Comparison of ENCODE assay signal across 8 mouse cellular contexts in genomic region chr13:64274879-64275753, GRCm38 (mm10). TPM values are rescaled to one million over a fixed set of nuclear protein-coding genes. Genes with fewer than 3 reads are reported as not detected.
DNase-seq lines count a peak whose midpoint lies in the region; ATAC-seq and TF ChIP-seq lines count a peak whose summit lies in the region.

Cdc14b (minus strand) TSS chr13:64275290.

- TF ChIP-seq CTCF in cortical plate, adult 2 months (IDR thresholded peaks at IDR 0.05; ENCODE audit: extremely low read depth, insufficient read depth, low read length): no peak

- H3K27ac ChIP-seq in cortical plate, adult 2 months (ENCODE audit: insufficient read depth, low read length): no peak within 1 kb of the TSS
- H3K27ac ChIP-seq in intestine, embryonic 16.5 days (ENCODE audit: low read length): no peak within 1 kb of the TSS
- peak within 1 kb of the TSS; percentile 81 for H3K27ac ChIP-seq in midbrain, embryonic 10.5 days (replicated peaks)

- under 1% methylated on average over 57 of the region's 57 CpGs for WGBS in intestine, embryonic 16.5 days
- under 1% methylated on average over 57 of the region's 57 CpGs for WGBS in midbrain, embryonic 10.5 days

- H3K4me2 ChIP-seq in intestine, embryonic 16.5 days (ENCODE audit: low read depth, low read length): peak within 1 kb of the TSS; percentile 100

- TF ChIP-seq POLR2A in cortical plate, adult 2 months (IDR thresholded peaks at IDR 0.05; ENCODE audit: extremely low read depth, insufficient read depth, low read length): no peak

- H3K9me3 ChIP-seq in intestine, embryonic 16.5 days (ENCODE audit: control insufficient read depth, low read length): no peaks in the 10 kb centered on the region
- no peaks in the 10 kb centered on the region for H3K9me3 ChIP-seq in midbrain, embryonic 10.5 days (replicated peaks)

- DNase-seq in adrenal gland, adult 2 months: peak; percentile 89
- DNase-seq in left cerebral cortex, postnatal 4 days: peak; percentile 70
- peak; percentile 92 for DNase-seq in midbrain, embryonic 10.5 days (ENCODE audit: low spot score)
- DNase-seq in right cerebral cortex, postnatal 4 days: peak; percentile 60
- DNase-seq in yolk sac, embryonic 10.5 days (ENCODE audit: low spot score): peak; percentile 91

- H3K36me3 ChIP-seq in intestine, embryonic 16.5 days (ENCODE audit: control insufficient read depth, insufficient read depth, low read length): no peaks in the 10 kb centered on the region
- no peaks in the 10 kb centered on the region for H3K36me3 ChIP-seq in midbrain, embryonic 10.5 days

- no peaks in the 10 kb centered on the region for H3K4me1 ChIP-seq in cortical plate, adult 2 months (ENCODE audit: control insufficient read depth, insufficient read depth, low read length)
- H3K4me1 ChIP-seq in intestine, embryonic 16.5 days (ENCODE audit: control insufficient read depth, insufficient read depth, low read length): 0 out of 2 replicates have a peak, but pooled peaks cover 4% of the 10 kb centered on the region
- H3K4me1 ChIP-seq in midbrain, embryonic 10.5 days: peaks cover 23% of the 10 kb centered on the region

- peak within 1 kb of the TSS; percentile 49 for H3K4me3 ChIP-seq in cortical plate, adult 2 months (ENCODE audit: insufficient read depth, low read length)
- peak within 1 kb of the TSS; percentile 87 for H3K4me3 ChIP-seq in intestine, embryonic 16.5 days (ENCODE audit: low read length)
- H3K4me3 ChIP-seq in midbrain, embryonic 10.5 days: peak within 1 kb of the TSS; percentile 89

- peak; percentile 71 for ATAC-seq in granulocyte monocyte progenitor cell, adult 5-6 weeks (replicated peaks; ENCODE audit: poor library complexity, severe bottlenecking)
- peak; percentile 95 for ATAC-seq in intestine, embryonic 16.5 days

- intact Hi-C loops in left cerebral cortex, postnatal 4 days (cut with DNase I): no loop called here

- peak within 1 kb of the TSS; percentile 79 for H3K9ac ChIP-seq in intestine, embryonic 16.5 days (ENCODE audit: low read depth, low read length)

- H3K27me3 ChIP-seq in intestine, embryonic 16.5 days (replicated peaks; ENCODE audit: control insufficient read depth, insufficient read depth, low read length): no peaks in the 10 kb centered on the region
- H3K27me3 ChIP-seq in midbrain, embryonic 10.5 days (ENCODE audit: low read depth, poor library complexity, severe bottlenecking): peaks cover 39% of the 10 kb centered on the region

RNA-seq across cellular contexts. Expression of gene Cdc14b, which starts in this region (rescaled TPM):
- total RNA-seq in adrenal gland, adult 2 months (2021): 10 to 100 TPM in 1 of 2 experiments, 1 to 10 TPM in 1; 8.9 to 10.4 TPM
- polyA plus RNA-seq in adrenal gland, adult 2 months (2012; rRNA removed): 2.9 and 4.1 TPM in 2 replicates
- polyA plus RNA-seq in cortical plate, adult 2 months (2012; rRNA removed): 9.8 and 10.4 TPM in 2 replicates
- total RNA-seq in granulocyte monocyte progenitor cell, adult 5-6 weeks (2014; fragmentation: Nextera tagmentation): 0.97 and 1.8 TPM in 2 replicates
- 0.73 and 2.1 TPM in 2 replicates for total RNA-seq in granulocyte monocyte progenitor cell, adult 5-6 weeks (2017)
- polyA plus RNA-seq in intestine, embryonic 16.5 days (2015; fragmentation: Nextera tagmentation; extraction: Ambion mirVana): 22.5 and 27.1 TPM in 2 replicates
- 1 to 10 TPM; 2.3 to 2.7 TPM for total RNA-seq in left cerebral cortex, postnatal 4 days (2021)
- polyA plus RNA-seq in midbrain, embryonic 10.5 days (2016; fragmentation: Nextera tagmentation; extraction: Ambion mirVana): 9.5 and 12.6 TPM in 2 replicates
